Mouse (Mus musculus) neutrophil, adult 65 days (primary cell): Measurements from ENCODE around the gene Apaf1. TPM values are rescaled to one million over a fixed set of nuclear protein-coding genes. Genes with fewer than 3 reads are reported as not detected.

ENCODE experiments used
- total RNA-seq: library from RNA; stranded (reverse); gene quantifications from 2 replicates; pipeline ENCODE4 v1.2.4, GENCODE M21; 2023

The Apaf1 gene
- total RNA-seq = 68.5 and 83.9 TPM in 2 replicates

DNA sequence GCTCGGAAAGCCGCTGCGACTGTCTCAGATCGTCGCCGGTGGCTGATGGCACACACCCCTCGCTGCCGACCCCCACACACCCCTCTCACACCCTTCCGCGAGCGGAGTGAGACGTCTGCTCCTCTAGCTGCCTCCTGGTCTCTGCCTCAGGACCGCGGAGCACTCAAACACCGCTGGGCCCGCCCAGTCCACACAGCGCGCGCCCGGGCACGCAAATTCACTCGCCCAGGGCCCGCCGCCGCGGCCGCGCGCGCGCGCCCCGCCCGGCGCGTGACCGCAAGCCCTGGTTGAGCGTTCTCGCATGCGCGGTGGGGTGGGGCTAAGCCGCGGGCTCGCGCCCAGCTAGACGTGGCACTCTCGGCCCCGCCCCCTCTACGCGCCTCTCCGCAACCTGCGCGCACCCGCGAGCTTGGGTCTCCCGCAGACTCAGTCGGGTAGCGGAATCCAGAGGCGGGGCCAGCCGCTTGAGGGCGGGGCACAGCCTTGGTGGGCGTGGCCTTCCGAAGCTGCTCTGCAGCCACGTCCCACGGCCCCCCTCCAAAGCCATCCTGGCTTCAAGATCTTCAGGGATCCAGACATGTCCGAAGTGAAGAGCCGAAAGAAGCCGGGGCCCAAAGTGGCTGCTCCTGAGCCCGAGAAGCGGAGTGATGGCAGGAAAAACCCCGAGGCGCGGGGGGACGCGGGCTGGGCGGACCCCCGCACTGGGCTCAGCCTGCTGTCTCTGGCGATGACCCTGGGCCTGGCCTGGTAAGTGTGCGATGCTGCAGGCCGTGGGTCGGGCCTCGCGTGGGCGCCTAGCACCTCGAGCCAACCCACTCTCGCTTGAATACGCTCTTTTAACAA is at the start of gene Apaf1, which contains the start of gene Ikbip:
Gene Apaf1 (minus strand): TSS at position 221 of the 843 bp plus-strand sequence.
Gene Ikbip (plus strand): TSS at position 391 of the 843 bp plus-strand sequence.

DNA sequence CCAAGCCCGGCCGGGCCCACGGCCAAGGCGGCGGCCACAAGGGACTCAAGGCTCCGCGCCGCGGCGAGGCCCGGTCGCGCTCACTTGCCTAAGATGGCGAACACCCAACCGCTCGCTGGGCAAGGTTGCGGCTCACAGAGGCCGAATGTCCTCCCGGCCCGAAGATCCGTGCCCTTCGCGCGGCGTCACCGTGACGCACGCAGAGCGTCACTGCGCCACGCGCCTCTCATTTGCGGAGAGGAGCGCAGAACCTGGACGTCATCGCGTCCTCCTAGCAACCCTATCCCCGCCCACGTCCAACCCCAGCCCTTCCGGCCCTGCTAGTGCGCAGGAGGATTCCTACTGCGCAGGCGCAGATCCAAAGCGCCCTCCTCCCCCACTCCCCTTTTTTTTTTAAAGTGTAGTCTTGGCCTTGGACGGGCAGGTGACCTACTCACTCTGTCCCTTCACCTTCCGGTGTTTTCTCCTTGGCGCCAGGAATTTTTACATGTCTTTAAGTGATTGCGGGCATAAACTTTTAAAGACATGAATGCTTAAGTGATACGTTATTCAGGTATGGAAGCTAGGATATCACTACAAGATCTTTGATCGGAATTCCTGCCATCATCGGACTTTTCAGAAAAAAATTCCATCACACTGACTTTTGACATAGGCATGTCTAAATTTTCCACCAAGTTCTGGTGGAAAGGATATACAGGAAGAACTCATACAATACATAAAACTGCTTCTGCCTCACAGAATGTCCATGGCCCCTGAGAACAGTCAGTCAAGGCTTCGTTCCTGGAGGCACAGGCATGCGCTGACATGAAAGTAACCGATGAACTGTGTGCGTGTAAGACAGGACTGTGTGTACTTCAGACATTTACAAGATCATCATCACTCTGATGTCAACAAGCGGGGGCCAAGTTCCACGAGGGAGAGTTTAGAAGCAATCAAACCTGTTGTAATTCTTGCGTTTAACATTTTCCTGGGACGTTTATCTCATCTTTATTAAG is 41.6 kb upstream of the Apaf1 start, which contains the start of gene Slc25a3:
Gene Slc25a3 (minus strand): TSS at position 232 of the 995 bp plus-strand sequence.

Other genes starting within 250 kb of the Apaf1 start
- 2.2 and 3.5 TPM in 2 replicates for gene Ikbip, start 170 bp upstream of the Apaf1 start, total RNA-seq
- 252 and 317 TPM in 2 replicates for gene Slc25a3, start 41.3 kb upstream of the Apaf1 start, total RNA-seq
- 197 and 210 TPM in 2 replicates for gene Tmpo, start 98.5 kb upstream of the Apaf1 start, total RNA-seq